Mouse (Mus musculus): ENCODE results near the gene Bcl11a.

Gene Bcl11a

DNA sequence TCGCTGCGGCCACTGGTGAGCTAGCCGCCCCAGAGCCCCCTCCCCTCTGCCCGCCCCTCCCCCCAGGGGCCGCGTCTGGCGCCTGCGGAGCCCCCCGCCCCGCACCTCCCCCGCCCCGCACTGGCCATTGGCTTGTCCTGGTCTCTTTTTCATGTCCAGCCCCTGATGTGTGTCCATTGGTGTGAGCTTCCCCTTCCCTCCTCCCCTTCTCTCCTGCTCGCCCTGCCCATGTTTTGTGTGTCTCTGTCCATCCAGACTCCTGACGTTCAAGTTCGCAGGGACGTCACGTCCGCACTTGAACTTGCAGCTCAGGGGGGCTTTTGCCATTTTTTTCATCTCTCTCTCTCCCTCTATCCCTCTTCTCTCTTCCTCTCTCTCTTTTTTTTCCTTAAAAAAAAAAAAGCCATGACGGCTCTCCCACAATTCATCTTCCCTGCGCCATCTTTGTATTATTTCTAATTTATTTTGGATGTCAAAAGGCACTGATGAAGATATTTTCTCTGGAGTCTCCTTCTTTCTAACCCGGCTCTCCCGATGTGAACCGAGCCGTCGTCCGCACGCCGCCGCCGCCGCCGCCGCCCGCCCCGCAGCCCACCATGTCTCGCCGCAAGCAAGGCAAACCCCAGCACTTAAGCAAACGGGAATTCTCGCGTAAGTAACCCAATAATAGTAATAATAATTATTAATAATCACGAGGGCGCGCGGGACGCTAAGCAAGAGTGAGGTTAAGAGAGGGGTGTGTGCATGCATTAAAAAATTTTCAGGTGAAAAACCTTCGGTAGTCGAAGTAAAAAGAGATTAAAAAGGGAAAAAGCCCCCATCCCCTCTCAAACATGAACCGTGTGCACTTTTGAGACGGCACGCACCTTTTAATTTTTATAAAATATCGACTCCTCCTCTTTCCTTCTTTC is at the start of gene Bcl11a:
TSS of gene Bcl11a (plus strand) at position 262 of the 911 bp plus-strand sequence.
- no peak for DNase-seq (ENCODE audit: low spot score)

DNA sequence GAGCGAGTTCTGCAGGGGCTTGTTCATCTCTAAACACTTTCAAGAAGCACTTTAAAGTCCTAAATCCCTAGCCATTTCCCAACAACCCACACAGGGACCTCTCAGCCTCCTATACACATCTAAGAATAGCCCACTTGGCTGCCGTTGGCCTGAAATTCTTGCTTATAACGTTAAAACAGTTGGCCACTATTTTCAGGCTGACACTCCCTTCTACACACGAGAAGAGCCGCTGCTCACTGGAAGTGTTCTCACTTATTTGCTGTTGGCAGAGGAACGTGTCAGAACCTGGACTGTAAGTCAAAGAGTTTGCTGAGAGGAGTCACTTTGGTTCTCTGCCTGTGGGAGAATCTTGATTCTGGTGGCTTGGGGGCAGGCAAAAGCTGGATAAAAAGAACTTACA is 33.8 kb upstream of the Bcl11a start:
- no peak for DNase-seq (ENCODE audit: low spot score)

DNA sequence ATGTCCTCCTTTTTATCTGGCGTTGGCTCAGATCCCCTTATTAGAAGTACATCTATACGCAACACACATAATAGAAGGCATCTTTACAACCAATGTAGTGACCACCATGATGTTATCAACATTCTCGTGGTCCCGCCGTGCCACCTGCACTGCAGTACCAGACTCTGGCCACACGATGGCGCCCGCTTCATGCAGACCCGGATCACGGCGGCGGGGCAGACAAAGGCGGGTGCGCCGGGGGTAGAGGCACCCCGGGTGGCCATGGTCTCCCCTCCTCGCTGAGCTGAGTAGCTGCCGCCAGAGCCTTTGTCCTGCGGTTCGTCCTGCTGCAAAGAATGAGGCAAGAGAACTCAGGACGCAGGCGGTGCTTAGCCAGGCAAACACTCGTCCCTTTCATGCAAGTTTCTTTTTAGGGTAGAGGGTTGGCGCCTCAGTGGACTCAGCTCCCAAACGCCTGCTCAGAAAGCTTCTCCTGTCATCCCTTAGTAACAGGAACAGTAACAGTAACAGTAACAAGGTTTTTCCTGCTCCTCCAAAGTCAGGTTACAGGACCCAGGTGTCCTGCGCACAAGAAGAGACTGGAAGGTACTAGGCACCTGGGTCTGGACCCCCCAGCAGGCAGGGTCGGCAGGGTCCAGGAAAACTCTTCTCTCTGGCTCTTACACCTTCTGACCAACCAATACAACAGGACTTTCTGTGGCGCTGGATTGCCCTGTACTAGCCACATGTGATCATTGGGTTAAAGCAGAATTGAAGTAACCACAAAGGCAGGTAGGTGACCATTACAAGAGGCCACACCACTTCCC is 28.4 kb upstream of the Bcl11a start:
- peak; percentile 61 for DNase-seq (ENCODE audit: low spot score)

DNA sequence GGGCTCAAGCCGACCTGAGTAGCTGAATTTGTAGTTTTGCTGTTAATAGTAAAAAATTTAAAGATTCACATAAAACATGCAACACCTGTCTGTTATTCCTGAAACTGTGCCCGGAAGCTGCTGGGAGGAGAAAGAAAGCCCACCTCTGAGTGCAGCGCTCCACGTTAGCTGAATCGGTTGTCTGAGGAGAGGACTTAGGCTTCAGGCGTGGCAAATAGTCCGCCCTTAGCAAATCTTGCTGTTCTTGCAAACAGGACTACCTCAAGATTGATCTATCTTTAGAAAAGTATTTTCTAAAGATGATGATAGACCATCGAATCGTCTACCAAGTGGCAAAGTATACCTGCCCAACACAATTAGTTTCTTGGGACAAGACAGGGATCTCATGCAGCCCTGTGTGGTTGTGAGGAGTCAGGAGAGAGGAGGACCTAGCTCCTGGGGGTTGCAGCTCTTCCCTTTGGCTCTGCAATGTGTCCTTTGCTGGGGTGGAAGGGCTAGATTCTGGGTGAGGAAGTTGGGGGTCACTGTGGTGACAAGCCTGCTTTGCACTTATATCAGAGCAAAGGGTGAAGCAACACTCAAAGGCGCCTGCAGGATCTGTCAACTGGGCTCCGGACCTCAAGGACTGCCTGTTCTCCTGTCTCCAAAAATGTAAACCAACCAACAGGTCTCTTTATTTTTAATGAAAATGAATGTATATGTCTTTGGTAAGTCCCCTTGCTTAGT is 27.7 kb upstream of the Bcl11a start:
- DNase-seq (ENCODE audit: low spot score): no peak

DNA sequence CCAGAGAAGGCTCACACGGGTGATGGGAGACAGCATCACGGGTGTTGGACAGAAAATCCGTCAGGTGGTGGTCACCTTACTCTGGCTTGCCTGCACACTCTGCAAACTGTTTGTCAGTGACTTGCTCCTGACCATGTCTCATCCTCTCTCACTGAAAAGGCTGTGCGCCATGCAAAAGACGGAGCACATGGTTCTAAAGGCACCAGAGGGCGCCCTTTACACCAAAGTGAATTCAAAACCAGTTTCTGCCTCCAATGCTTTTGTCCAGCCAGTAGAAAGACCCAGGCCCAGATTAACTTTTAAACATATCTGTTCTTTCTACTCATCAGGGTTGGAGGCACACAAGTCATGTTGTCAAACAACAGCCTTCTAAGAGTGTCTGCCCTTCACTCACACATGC is 25.0 kb upstream of the Bcl11a start:
- DNase-seq (ENCODE audit: low spot score): no peak

DNA sequence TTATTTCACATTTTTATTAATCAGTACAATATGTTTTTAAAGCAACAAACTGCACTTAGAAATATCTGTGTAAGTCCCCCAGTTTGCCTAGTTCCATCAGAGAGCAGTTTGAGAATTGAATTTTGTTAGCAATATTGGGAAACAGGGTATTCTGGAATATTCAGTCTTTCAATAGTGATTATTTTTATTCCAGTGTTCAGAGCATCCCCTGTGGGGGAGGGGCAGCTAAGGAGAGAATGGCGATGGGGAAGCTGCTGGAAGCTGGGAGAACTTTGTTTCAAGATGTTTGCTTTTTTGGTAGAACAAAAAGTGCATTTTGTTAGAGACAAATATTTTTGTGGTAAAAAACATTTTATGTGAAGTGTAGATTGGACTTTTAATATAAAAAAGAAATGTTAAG is 18.7 kb upstream of the Bcl11a start:
- no peak for DNase-seq (ENCODE audit: low spot score)

DNA sequence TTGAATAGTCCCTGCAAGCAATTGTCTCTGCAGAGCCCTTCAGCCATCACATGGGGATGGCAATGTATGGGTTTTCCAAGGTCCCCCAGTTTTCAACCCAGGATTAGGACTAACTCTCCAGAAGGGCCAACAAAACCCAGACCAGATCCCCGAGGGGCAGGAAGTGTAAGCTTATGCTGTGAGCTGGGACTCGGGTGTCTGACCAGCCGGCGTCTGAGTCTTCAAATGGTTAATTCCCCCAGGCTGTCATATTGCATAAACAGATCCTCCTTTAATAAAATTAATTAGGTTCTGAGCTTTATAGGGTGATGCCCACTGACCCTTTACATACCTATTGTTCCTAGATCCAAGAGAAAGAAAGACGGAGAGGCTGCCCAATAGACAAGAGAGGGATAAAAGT is 17.4 kb upstream of the Bcl11a start:
- no peak for DNase-seq (ENCODE audit: low spot score)

DNA sequence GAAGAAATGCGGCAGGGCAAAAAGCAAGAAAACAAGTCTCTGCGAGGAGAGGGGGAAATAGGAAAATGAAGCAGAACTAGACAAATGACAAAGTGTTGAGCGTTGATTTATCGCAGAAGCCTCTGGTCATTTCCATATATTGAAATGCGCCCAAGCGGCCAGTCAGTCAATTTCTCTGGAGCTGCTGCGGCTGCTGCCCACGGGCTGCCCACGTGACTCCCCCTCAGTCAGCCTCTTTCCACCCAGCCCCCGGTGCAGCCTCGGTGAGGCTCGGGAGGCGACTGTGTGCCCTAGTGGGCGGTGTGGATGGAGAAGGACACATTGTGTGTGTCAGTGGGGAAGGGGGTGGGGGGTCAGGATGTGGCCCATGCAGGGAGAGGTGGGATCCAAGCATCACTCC is 16.0 kb upstream of the Bcl11a start:
- no peak for DNase-seq (ENCODE audit: low spot score)

DNA sequence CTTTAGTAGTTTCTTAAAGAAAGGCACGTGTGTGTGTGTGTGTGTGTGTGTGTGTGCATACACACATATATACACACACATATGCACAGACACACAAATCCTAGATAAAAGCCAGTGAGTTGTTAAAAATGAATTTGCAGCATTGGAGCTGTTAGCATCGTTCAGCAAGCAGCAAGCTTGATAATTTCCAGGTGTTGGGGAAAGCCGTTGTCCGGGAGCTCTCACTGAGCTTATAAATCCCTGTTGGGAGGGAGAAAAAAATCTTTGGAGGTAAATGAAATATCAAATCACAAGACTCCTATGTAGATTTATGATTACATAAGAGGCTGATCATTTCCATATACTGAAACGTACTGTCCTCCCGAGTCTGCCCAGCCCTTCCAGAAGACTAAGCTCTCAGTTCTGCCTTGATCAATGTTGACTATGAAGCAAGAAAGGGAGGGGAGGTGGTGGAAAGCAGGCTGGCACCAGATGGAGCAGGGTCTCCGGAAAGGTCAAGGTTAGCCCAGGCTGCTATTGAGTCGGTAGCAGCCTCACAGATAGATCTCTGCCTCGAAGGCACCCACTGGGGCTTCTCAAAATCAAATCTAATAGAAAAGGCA is 15.3 kb upstream of the Bcl11a start:
- no peak for DNase-seq (ENCODE audit: low spot score)

DNA sequence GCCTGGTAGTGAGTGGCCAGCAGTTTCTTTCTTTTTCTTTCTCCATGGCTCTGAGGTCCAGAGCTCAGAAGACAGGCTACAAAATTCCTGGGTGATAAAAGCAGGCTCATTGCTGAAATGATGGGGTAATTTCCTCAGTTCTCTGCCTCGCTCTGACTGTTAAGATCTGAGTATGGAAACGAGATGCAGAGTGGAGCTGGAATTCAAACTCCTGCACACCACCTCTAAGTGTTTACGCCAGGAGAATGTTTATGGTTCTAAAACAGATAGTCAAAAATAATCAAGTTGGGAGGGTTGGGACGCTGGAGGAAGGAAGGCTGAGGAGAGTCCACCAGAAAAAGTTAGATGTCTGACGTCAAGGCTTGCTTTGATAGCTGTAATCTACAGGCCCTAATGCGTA is 13.6 kb upstream of the Bcl11a start:
- DNase-seq (ENCODE audit: low spot score): no peak

DNA sequence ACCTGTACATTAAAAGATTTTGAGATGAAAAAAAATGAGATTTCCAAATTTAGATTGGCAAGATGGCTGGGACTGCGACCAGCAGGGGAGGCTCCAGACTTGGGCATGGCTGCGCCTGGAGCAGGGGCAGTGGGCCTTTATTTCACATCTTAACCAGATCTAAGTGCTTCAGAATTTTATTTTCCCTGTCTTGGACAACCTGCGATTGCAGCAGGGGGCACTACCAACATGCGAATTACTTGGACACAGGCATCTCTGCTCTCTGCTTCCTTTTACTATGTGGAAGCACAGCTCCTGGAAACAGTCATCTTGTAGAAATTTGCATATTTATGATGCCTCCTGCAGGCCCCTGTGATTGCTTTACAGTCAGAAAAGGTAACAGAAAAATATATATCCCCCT is 12.5 kb upstream of the Bcl11a start:
- DNase-seq (ENCODE audit: low spot score): no peak

DNA sequence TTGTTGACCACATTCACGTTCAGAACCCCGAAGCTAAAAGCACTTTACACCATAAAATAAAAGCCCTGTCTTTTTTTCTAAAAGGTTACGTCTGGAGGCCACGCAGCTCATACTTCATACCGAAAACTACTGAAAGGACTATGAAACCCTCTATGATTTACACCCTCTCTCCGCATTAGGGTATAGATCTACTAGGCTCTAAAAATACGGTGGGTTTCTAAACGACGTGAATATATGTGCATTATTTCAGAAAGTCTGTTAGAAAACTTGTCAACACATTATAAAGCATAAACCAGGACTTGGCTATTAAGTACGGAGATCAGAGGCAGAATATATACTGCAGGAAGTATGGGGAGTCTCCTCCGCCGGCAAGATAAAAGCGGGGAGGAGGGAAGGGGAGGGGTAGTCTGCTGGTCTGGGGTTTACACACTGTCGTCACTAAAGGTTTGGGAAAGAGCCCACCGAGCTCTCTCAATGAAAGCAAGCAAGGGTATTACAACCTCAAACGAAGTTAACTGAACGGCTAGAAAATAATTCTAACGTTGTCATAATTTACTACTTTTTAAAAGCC is 3.8 kb upstream of the Bcl11a start:
- no peak for DNase-seq (ENCODE audit: low spot score)

DNA sequence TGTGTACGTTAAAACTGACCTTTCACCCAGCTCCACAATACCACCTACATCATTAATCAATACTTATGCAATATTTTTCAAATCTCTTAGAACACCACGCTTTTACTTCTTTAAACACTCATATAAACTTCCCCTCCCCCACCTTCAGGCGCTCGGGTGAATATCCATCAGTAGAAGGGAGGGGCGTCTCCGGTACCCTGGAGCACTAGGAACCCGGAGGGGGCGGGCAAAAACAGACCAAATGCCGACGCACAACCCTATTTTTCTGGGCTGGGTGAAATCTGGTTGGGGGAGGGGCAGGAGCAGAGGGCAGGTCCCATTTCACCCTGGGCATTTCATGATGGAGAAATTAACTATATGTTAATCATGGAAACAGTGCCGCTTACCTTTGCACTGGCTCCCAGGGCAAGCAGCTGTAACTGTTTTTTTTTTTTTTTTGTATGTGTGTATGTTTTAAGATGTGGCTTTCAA is 3.2 kb upstream of the Bcl11a start, which contains the start of gene A830031A19Rik:
TSS of gene A830031A19Rik (minus strand) at position 421 of the 471 bp plus-strand sequence.
- no peak for DNase-seq (ENCODE audit: low spot score)

DNA sequence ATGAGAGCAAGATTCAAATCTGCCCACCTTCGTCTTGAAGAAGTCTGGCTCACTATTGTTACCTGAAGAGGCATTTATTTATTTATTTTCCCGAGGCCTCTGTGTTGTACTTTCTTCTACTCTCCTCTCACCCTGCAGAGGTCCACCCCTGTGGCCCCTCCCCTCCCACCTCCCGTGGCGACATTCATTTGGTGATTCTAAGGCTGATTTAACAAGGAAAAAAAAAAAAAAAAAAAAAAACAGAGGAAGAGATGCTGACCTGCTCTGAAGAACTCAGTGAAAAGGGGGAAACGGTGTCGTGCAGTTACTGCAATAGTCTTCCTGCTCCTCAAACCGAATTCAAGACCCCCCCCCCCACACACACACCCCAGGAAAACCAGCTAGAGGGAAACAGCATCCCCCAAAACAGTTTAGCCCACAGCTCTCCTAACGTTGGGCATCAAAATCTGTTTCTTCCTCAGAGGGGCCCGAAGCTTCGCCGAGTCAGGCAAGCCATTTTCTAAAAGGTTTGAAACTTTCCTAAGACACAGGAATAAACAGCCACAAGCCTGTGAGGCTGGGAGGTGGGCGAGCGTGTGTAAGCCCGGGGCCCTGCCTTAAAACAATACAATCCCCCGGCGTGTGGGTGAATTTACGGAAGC is 2.2 kb upstream of the Bcl11a start:
- no peak for DNase-seq (ENCODE audit: low spot score)

DNA sequence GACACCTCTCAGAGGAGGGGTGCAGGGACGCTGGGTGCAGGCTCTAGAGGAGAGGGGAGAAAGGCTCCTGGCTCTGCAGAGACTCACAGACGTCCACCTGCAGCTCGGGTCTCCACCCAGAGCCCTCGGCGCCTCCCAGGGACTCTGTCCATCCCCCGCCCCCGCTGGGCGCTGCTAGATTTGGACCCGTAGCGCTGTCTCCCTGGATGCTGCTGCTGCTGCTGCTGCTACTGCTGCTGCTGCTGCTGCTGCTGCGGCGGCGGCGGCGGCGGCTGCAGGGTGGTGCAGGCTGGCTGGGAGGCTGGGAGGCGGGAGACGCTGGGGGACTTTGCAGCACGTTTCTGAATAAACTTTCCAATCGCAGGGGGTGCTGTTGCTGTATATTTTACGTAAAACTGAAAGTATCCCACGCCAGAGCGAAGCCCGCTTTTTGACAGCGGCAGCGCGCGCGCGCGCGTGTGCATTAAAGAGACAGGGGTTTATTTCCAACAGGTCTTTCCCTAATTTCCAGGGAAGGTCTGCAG is 1.7 kb upstream of the Bcl11a start:
- peak; percentile 61 for DNase-seq (ENCODE audit: low spot score)

DNA sequence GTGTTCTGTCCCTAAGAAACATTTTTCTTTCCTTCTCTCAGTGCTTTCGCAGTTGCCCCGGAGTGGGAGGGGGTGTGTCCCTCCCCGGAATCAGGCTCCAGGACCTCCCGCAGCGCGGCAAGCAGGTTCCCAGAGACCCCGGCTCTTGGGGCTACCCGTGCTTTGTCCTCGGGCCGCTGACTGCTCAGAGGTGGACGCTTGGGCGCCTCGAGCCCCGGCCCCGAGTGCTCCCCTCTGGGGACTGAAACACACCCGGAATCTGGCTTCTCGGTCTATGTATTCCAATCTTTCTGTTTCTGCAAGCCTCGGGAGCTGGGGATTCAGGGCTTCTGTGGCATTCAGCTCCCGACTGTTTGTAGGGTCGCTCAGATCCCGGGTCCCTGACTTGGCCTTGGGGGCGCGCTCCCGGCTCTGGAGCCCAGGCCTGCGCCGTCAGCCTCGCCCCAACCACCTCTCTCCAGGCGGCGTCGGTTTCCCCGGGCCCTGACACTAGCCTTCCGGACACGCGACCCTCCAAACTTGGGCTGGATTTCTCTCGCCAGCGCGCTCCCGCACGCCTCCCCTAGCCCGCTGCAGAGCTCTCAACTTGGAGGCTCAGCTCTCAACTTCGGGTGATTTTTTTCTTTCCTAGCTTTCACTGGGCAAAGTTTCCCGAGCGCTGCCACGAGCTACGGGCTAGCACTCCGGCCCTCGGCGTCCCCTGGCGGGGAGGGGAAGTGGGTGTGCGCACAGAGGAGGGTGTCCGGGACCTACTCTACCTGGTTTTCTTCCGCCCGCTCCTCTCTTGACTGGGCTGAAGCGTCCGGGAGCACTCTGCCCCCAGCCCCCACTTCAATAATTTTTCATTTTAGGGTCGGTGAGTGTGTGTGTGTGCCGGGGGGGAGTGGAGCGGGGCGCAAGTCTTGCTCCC is 780 bp upstream of the Bcl11a start:
- no peak for DNase-seq (ENCODE audit: low spot score)

DNA sequence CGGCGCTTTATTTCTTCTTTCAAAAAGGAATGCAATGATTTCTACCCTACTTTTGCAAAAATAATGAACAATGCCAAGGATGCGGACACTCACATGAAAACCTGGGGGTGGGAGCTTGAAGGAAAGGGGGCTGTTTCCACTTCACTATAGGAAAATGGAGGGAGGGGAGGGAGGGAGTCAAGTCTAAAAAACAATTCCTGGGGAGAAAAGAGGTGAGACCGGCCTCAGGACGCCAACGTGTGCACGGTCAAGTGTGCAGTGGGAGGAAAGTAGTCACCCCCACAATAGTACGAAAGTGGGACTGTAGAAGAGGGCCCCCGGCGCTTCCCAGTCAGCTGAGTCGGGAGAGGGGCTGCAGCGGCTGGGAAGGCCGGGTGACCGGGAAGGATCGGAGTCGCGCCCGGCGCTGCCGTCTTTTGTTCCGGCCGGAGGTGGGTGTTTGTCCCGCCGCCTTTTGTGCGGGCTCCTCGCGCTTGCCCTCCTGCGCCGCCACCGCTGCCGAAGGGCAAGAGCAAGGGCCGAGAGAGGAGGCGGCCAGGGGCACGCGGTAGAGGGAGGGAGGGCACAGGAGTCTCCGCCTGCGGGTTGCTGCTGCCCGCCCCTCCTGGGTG is 955 bp downstream of the Bcl11a start:
- no peak for DNase-seq (ENCODE audit: low spot score)

DNA sequence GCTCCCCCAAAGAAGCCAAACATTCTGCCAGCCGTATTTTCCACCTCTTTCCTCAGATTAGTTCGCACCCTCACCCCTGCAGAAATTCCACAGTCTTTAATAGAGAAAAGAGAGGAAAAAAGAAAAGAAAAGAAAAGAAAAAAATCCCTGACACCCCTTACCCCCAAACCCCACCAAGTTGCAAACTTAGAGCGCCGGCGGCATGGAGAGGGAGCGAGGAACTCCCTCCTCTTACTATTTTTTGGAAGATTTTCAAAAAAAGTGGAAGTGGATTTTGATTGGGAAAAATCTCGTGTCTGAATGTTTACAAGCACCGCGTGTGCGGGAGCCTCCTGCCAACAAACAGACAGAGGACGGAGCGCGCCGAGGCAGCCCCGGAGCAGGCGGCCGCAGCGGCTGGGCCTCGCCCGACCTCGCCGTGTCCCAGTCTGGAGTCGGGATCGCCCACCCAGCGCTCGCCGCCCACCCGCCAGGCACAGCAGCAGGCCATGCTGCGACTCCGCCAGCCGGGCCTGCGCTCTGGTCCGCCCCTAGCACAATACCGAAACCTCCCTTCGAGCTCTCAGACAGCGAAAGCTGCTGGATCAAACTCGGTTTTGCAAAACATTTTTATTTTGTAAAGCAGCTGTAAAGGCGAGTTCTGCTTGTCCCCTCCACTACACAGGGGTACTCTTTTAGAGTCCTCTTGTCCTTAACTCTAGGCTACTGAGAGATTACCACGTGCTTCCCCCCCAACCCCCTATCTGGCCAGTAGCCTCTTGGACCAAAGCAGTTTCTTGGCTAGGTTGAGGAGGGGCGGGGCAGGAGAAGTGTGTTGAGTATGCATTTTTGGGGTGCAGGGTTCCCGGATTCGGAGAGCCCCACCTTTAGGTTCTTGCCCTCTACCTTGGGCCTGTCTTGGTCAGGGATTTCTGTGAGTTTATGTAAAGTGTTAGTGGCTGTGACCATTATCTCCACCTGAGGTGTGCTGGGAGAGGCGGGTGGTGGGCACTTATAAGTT is 1.8 kb downstream of the Bcl11a start:
- no peak for DNase-seq (ENCODE audit: low spot score)
